Mouse (Mus musculus) kidney, postnatal 0 days (tissue): Measurements from ENCODE around the gene Nprl3. TPM values are rescaled to one million over a fixed set of nuclear protein-coding genes. Genes with fewer than 3 reads are reported as not detected.

Experiments used
- ATAC-seq: fragments of 200-750 bp; cut with Nextera tagmentation; replicated peaks from 2 replicates; pipeline ENCODE4 v1.8.0; 2017; ENCODE audit warnings: low read depth, moderate number of reproducible peaks, moderate TSS enrichment, moderate library complexity; ENCODE audit not compliant: low FRiP score
- DNase-seq: peaks from one replicate; pipeline ENCODE4 v3.0.0-alpha.2; 2016; ENCODE audit warnings: low spot score
- H3K27ac ChIP-seq: fragments of 300-500 bp; sonication (generic); 2 replicates; pipeline ENCODE4 v1.5.1; 2014; ENCODE audit warnings: mild to moderate bottlenecking
- H3K27me3 ChIP-seq: fragments of 300-500 bp; sonication (generic); 2 replicates; pipeline ENCODE4 v1.6.1; 2014; ENCODE audit warnings: low read length, mixed read lengths; ENCODE audit not compliant: insufficient read depth
- H3K36me3 ChIP-seq: fragments of 300-500 bp; sonication (generic); 2 replicates; pipeline ENCODE4 v1.6.1; 2014; ENCODE audit warnings: low read length, mixed read lengths; ENCODE audit not compliant: insufficient read depth
- H3K4me1 ChIP-seq: fragments of 300-500 bp; sonication (generic); replicated peaks from 2 replicates; pipeline ENCODE4 v1.6.1; 2014; ENCODE audit warnings: antibody characterized with exemption, low read length, mixed read lengths; ENCODE audit not compliant: insufficient read depth
- H3K4me2 ChIP-seq: fragments of 300-500 bp; sonication (generic); 2 replicates; pipeline ENCODE4 v1.6.1; 2014; ENCODE audit warnings: mild to moderate bottlenecking, low read length, moderate library complexity, mixed read lengths
- H3K4me3 ChIP-seq: fragments of 300-500 bp; sonication (generic); replicated peaks from 2 replicates; pipeline ENCODE4 v1.5.1; 2014; ENCODE audit warnings: low read depth, low read length
- H3K9ac ChIP-seq: fragments of 300-500 bp; sonication (generic); 2 replicates; pipeline ENCODE4 v1.6.1; 2014; ENCODE audit warnings: low read depth, low read length
- H3K9me3 ChIP-seq: fragments of 300-500 bp; sonication (generic); replicated peaks from 2 replicates; pipeline ENCODE4 v1.6.1; 2016; ENCODE audit warnings: low read length, inconsistent platforms, mixed read lengths
- CTCF ChIP-seq: IDR thresholded peaks from 2 replicates; pipeline ENCODE4 v1.5.1; 2016; ENCODE audit warnings: antibody characterized with exemption, low read depth, mild to moderate bottlenecking, moderate library complexity
- WGBS: fragments of 180-500 bp; shearing (Covaris S2); extraction: QIAGEN DNeasy Blood & Tissue Kit; methylation state at CpG from one replicate; pipeline ENCODE4 v1.1.7; 2014; 5-methylcytosine and 5-hydroxymethylcytosine counted together
- polyA plus RNA-seq: library from polyadenylated mRNA; unstranded; fragments of >200 nt; fragmentation: Nextera tagmentation; extraction: Ambion mirVana; gene quantifications from 2 replicates; pipeline ENCODE4 v1.2.1, GENCODE M21; 2015

Nprl3 gene
- polyA plus RNA-seq, 1 experiment from 2014 or later = 36.9 TPM

- no peaks in the 10 kb centered on the region for H3K4me1 ChIP-seq
- H3K27ac ChIP-seq = no peak overlapping the region
- ATAC-seq (no peak), DNase-seq (no peak)
- no peak for TF ChIP-seq CTCF
- no peak overlapping the region for H3K4me2 ChIP-seq
- H3K27me3 ChIP-seq = no peaks in the 10 kb centered on the region
- H3K36me3 ChIP-seq = peaks cover 24% of the 10 kb centered on the region; the same call in 1 of the 2 replicates
- H3K9ac ChIP-seq = no peak overlapping the region
- H3K9me3 ChIP-seq = no peaks in the 10 kb centered on the region
- 91% methylated on average over 3 of the region's 3 CpGs for WGBS
- no peak overlapping the region for H3K4me3 ChIP-seq
Measured at GRCm38 (mm10) chr11:32256566-32256965, 10.9 kb downstream of the Nprl3 start.

GRCm38 (mm10) chr11:32256146-32256545, 11.4 kb downstream of the Nprl3 start:
- Histone ChIP-seq H3K27ac (no peak overlapping the region), H3K27me3 (no peaks in the 10 kb centered on the region), H3K4me2 (no peak overlapping the region), H3K9ac (no peak overlapping the region), H3K4me3 (no peak overlapping the region), H3K4me1 (no peaks in the 10 kb centered on the region), H3K9me3 (no peaks in the 10 kb centered on the region), H3K36me3 (peaks cover 25% of the 10 kb centered on the region; the same call in 1 of the 2 replicates)
- no peak for ATAC-seq
- no peak for TF ChIP-seq CTCF
- no peak for DNase-seq
- 94% methylated on average over 1 of the region's 1 CpGs for WGBS

- no peak for ATAC-seq
- Histone ChIP-seq H3K9ac (no peak overlapping the region), H3K9me3 (no peaks in the 10 kb centered on the region), H3K4me3 (no peak overlapping the region), H3K27me3 (no peaks in the 10 kb centered on the region), H3K4me2 (no peak overlapping the region), H3K27ac (no peak overlapping the region), H3K4me1 (no peaks in the 10 kb centered on the region), H3K36me3 (peaks cover 30% of the 10 kb centered on the region)
- 88% methylated on average over 1 of the region's 1 CpGs for WGBS
- no peak for DNase-seq
- TF ChIP-seq CTCF = no peak
Measured at GRCm38 (mm10) chr11:32253121-32253520, 14.4 kb downstream of the Nprl3 start.

- H3K4me1 ChIP-seq = no peaks in the 10 kb centered on the region
- no peak for ATAC-seq
- no peaks in the 10 kb centered on the region for H3K9me3 ChIP-seq
- no peak overlapping the region for H3K27ac ChIP-seq
- no peak overlapping the region for H3K9ac ChIP-seq
- no peaks in the 10 kb centered on the region for H3K27me3 ChIP-seq
- DNase-seq = no peak
- no peak overlapping the region for H3K4me3 ChIP-seq
- no peak overlapping the region for H3K4me2 ChIP-seq
- H3K36me3 ChIP-seq = peaks cover 30% of the 10 kb centered on the region
- WGBS = 81% methylated on average over 8 of the region's 8 CpGs
- no peak for TF ChIP-seq CTCF
Measured at GRCm38 (mm10) chr11:32250880-32251763, 16.4 kb downstream of the Nprl3 start.

- Histone ChIP-seq H3K4me2 (no peak overlapping the region), H3K9me3 (no peaks in the 10 kb centered on the region), H3K4me3 (no peak overlapping the region), H3K9ac (no peak overlapping the region), H3K36me3 (peaks cover 17% of the 10 kb centered on the region), H3K27ac (no peak overlapping the region), H3K4me1 (peaks cover 10% of the 10 kb centered on the region), H3K27me3 (no peaks in the 10 kb centered on the region)
- no peak for TF ChIP-seq CTCF
- DNase-seq (no peak), ATAC-seq (no peak)
- 68% methylated on average over 3 of the region's 3 CpGs for WGBS
Measured at GRCm38 (mm10) chr11:32248350-32248749, 19.2 kb downstream of the Nprl3 start.

GRCm38 (mm10) chr11:32247068-32247467, 20.4 kb downstream of the Nprl3 start:
- Histone ChIP-seq H3K4me1 (peaks cover 12% of the 10 kb centered on the region), H3K4me2 (no peak overlapping the region), H3K36me3 (peaks cover 16% of the 10 kb centered on the region), H3K27ac (no peak overlapping the region), H3K9ac (no peak overlapping the region), H3K27me3 (no peaks in the 10 kb centered on the region), H3K4me3 (no peak overlapping the region), H3K9me3 (no peaks in the 10 kb centered on the region)
- ATAC-seq (no peak), DNase-seq (no peak)
- peak; percentile 55 for TF ChIP-seq CTCF
